Mouse (Mus musculus) ES-Bruce4 (cell line): ENCODE results near the gene Trio.

Experiments used
- CTCF ChIP-seq: IDR thresholded peaks from one replicate; pipeline ENCODE4 v1.8.1; 2011; ENCODE audit warnings: low read depth, low read length
- POLR2A ChIP-seq: IDR thresholded peaks from one replicate; pipeline ENCODE4 v1.8.1; 2011; ENCODE audit warnings: low read length; ENCODE audit not compliant: insufficient read depth

GRCm38 (mm10) chr15:28029371-28029770 is 3.7 kb upstream of the Trio start:
- TF ChIP-seq CTCF = no peak
- TF ChIP-seq POLR2A = no peak
